Mouse (Mus musculus) hindbrain, embryonic 10.5 days (tissue): Measurements from ENCODE around the gene Ksr1. TPM values are rescaled to one million over a fixed set of nuclear protein-coding genes. Genes with fewer than 3 reads are reported as not detected.

ENCODE experiments used
- DNase-seq: peaks from one replicate; pipeline ENCODE4 v3.0.0-alpha.2; 2017; ENCODE audit warnings: low spot score
- H3K27ac ChIP-seq: fragments of 300-500 bp; sonication (generic); 2 replicates; pipeline ENCODE4 v1.5.1; 2016; ENCODE audit warnings: mild to moderate bottlenecking, moderate library complexity
- H3K27me3 ChIP-seq: fragments of 300-500 bp; sonication (generic); 2 replicates; pipeline ENCODE4 v1.6.1; 2016; ENCODE audit warnings: mild to moderate bottlenecking; ENCODE audit not compliant: poor library complexity, insufficient read depth, severe bottlenecking
- H3K36me3 ChIP-seq: fragments of 300-500 bp; sonication (generic); 2 replicates; pipeline ENCODE4 v1.6.1; 2016; ENCODE audit warnings: mild to moderate bottlenecking, moderate library complexity
- H3K4me1 ChIP-seq: fragments of 300-500 bp; sonication (generic); replicated peaks from 2 replicates; pipeline ENCODE4 v1.6.1; 2016; ENCODE audit warnings: mild to moderate bottlenecking
- H3K4me3 ChIP-seq: fragments of 300-500 bp; sonication (generic); 2 replicates; pipeline ENCODE4 v1.5.1; 2016; ENCODE audit warnings: mild to moderate bottlenecking, moderate library complexity
- H3K9me3 ChIP-seq: fragments of 300-500 bp; sonication (generic); 2 replicates; pipeline ENCODE4 v1.6.1; 2016; ENCODE audit warnings: mild to moderate bottlenecking, moderate library complexity
- WGBS: fragments of 180-500 bp; shearing (Covaris S2); methylation state at CpG from one replicate; pipeline ENCODE4 v1.1.7; 2016; 5-methylcytosine and 5-hydroxymethylcytosine counted together
- polyA plus RNA-seq: library from polyadenylated mRNA; unstranded; fragments of >200 nt; fragmentation: Nextera tagmentation; extraction: Ambion mirVana; gene quantifications from 2 replicates; pipeline ENCODE4 v1.2.1, GENCODE M21; 2016

Gene Ksr1
- polyA plus RNA-seq, 1 experiment from 2014 or later = 5.2 TPM

- Histone ChIP-seq H3K4me1 (peaks cover 55% of the 10 kb centered on the region), H3K36me3 (no peaks in the 10 kb centered on the region), H3K27ac (peak overlapping the region; percentile 53), H3K9me3 (no peaks in the 10 kb centered on the region), H3K27me3 (no peaks in the 10 kb centered on the region), H3K4me3 (no peak overlapping the region)
- no peak for DNase-seq
- 77% methylated on average over 11 of the region's 11 CpGs for WGBS
These were observed 80.6 kb downstream of the Ksr1 start for GRCm38 (mm10) chr11:79065463-79066190.

- 73% methylated on average over 8 of the region's 8 CpGs for WGBS
- no peak for DNase-seq
These were observed 81.9 kb downstream of the Ksr1 start for GRCm38 (mm10) chr11:79064311-79064710.

GRCm38 (mm10) chr11:79063616-79064015, 82.6 kb downstream of the Ksr1 start:
- 81% methylated on average over 7 of the region's 7 CpGs for WGBS
- Histone ChIP-seq H3K27ac (peak overlapping the region; percentile 67), H3K4me3 (no peak overlapping the region), H3K27me3 (no peaks in the 10 kb centered on the region), H3K36me3 (no peaks in the 10 kb centered on the region), H3K9me3 (no peaks in the 10 kb centered on the region), H3K4me1 (peaks cover 38% of the 10 kb centered on the region)
- no peak for DNase-seq

More at GRCm38 (mm10) chr11:79064311-79064710, 81.9 kb downstream of the Ksr1 start:
- Histone ChIP-seq H3K27me3 (no peaks in the 10 kb centered on the region), H3K4me1 (peaks cover 41% of the 10 kb centered on the region), H3K36me3 (no peaks in the 10 kb centered on the region), H3K9me3 (no peaks in the 10 kb centered on the region), H3K27ac (no peak overlapping the region), H3K4me3 (no peak overlapping the region)

- no peaks in the 10 kb centered on the region for H3K27me3 ChIP-seq
- no peaks in the 10 kb centered on the region for H3K36me3 ChIP-seq
- 83% methylated on average over 5 of the region's 5 CpGs for WGBS
- no peaks in the 10 kb centered on the region for H3K9me3 ChIP-seq
- no peak overlapping the region for H3K4me3 ChIP-seq
- no peak for DNase-seq
- H3K4me1 ChIP-seq = peaks cover 46% of the 10 kb centered on the region
- H3K27ac ChIP-seq = no peak overlapping the region
These were observed 83.3 kb downstream of the Ksr1 start for GRCm38 (mm10) chr11:79062897-79063296.

GRCm38 (mm10) chr11:79061839-79062238, 84.4 kb downstream of the Ksr1 start:
- peak overlapping the region; percentile 42 for H3K27ac ChIP-seq
- H3K4me3 ChIP-seq = no peak overlapping the region
- no peaks in the 10 kb centered on the region for H3K9me3 ChIP-seq
- peaks cover 56% of the 10 kb centered on the region for H3K4me1 ChIP-seq
- no peaks in the 10 kb centered on the region for H3K27me3 ChIP-seq
- no peak for DNase-seq
- 48% methylated on average over 7 of the region's 7 CpGs for WGBS
- no peaks in the 10 kb centered on the region for H3K36me3 ChIP-seq

- H3K4me3 ChIP-seq = no peak overlapping the region
- no peak for DNase-seq
- peaks cover 59% of the 10 kb centered on the region for H3K4me1 ChIP-seq
- no peaks in the 10 kb centered on the region for H3K36me3 ChIP-seq
- peak overlapping the region; percentile 64 for H3K27ac ChIP-seq
- no peaks in the 10 kb centered on the region for H3K27me3 ChIP-seq
- no peaks in the 10 kb centered on the region for H3K9me3 ChIP-seq
- 76% methylated on average over 5 of the region's 5 CpGs for WGBS
These were observed 86.4 kb downstream of the Ksr1 start for GRCm38 (mm10) chr11:79059850-79060249.

GRCm38 (mm10) chr11:79059062-79059461, 87.1 kb downstream of the Ksr1 start:
- no peaks in the 10 kb centered on the region for H3K36me3 ChIP-seq
- H3K27me3 ChIP-seq = no peaks in the 10 kb centered on the region
- no peaks in the 10 kb centered on the region for H3K9me3 ChIP-seq
- H3K27ac ChIP-seq = no peak overlapping the region
- WGBS = 97% methylated on average over 4 of the region's 4 CpGs
- no peak overlapping the region for H3K4me3 ChIP-seq
- H3K4me1 ChIP-seq = peaks cover 59% of the 10 kb centered on the region
- no peak for DNase-seq

GRCm38 (mm10) chr11:79058610-79059009, 87.6 kb downstream of the Ksr1 start:
- DNase-seq = no peak
- H3K36me3 ChIP-seq = no peaks in the 10 kb centered on the region
- 95% methylated on average over 6 of the region's 6 CpGs for WGBS
- no peak overlapping the region for H3K4me3 ChIP-seq
- peak overlapping the region; percentile 65; the same call in 1 of the 2 replicates for H3K27ac ChIP-seq
- no peaks in the 10 kb centered on the region for H3K27me3 ChIP-seq
- H3K4me1 ChIP-seq = peaks cover 56% of the 10 kb centered on the region
- no peaks in the 10 kb centered on the region for H3K9me3 ChIP-seq

GRCm38 (mm10) chr11:79057809-79058208, 88.4 kb downstream of the Ksr1 start:
- Histone ChIP-seq H3K9me3 (no peaks in the 10 kb centered on the region), H3K27me3 (no peaks in the 10 kb centered on the region), H3K4me1 (peaks cover 60% of the 10 kb centered on the region), H3K27ac (peak overlapping the region; percentile 65), H3K36me3 (no peaks in the 10 kb centered on the region), H3K4me3 (no peak overlapping the region)
- WGBS = 46% methylated on average over 4 of the region's 4 CpGs
- no peak for DNase-seq

GRCm38 (mm10) chr11:79056891-79057290, 89.3 kb downstream of the Ksr1 start:
- H3K27me3 ChIP-seq = no peaks in the 10 kb centered on the region
- 65% methylated on average over 4 of the region's 4 CpGs for WGBS

GRCm38 (mm10) chr11:79056027-79056426, 90.2 kb downstream of the Ksr1 start:
- no peaks in the 10 kb centered on the region for H3K27me3 ChIP-seq
- no peaks in the 10 kb centered on the region for H3K9me3 ChIP-seq
- no peak for DNase-seq
- H3K4me1 ChIP-seq = peaks cover 54% of the 10 kb centered on the region
- H3K4me3 ChIP-seq = no peak overlapping the region
- peak overlapping the region; percentile 59 for H3K27ac ChIP-seq
- H3K36me3 ChIP-seq = no peaks in the 10 kb centered on the region
- WGBS = 67% methylated on average over 2 of the region's 2 CpGs

More at GRCm38 (mm10) chr11:79056891-79057290, 89.3 kb downstream of the Ksr1 start:
- Histone ChIP-seq H3K36me3 (no peaks in the 10 kb centered on the region), H3K9me3 (no peaks in the 10 kb centered on the region), H3K4me3 (no peak overlapping the region), H3K27ac (peak overlapping the region; percentile 65; the same call in 1 of the 2 replicates), H3K4me1 (peaks cover 57% of the 10 kb centered on the region)
- DNase-seq = no peak

- H3K27ac ChIP-seq = peak overlapping the region; percentile 82
- no peaks in the 10 kb centered on the region for H3K36me3 ChIP-seq
- H3K4me3 ChIP-seq = no peak overlapping the region
- no peaks in the 10 kb centered on the region for H3K27me3 ChIP-seq
- WGBS = 76% methylated on average over 8 of the region's 8 CpGs
- H3K9me3 ChIP-seq = no peaks in the 10 kb centered on the region
- H3K4me1 ChIP-seq = peaks cover 57% of the 10 kb centered on the region
- DNase-seq = no peak
These were observed 91.0 kb downstream of the Ksr1 start for GRCm38 (mm10) chr11:79055161-79055560.
